Mouse (Mus musculus): ENCODE data around the gene H2-M10.6. TPM values are rescaled to one million over a fixed set of nuclear protein-coding genes. Genes with fewer than 3 reads are reported as not detected.

Gene H2-M10.6
- polyA plus RNA-seq, 1 experiment from 2014 or later = not detected

- Histone ChIP-seq H3K4me3 (ENCODE audit: low read depth, low read length) (no peak overlapping the region), H3K4me1 (ENCODE audit: control insufficient read depth, insufficient read depth, low read length) (no peaks in the 10 kb centered on the region), H3K27me3 (ENCODE audit: control insufficient read depth, insufficient read depth, low read length) (no peaks in the 10 kb centered on the region), H3K4me2 (ENCODE audit: low read depth) (no peak overlapping the region), H3K9me3 (ENCODE audit: control insufficient read depth, low read length) (no peaks in the 10 kb centered on the region), H3K36me3 (ENCODE audit: control insufficient read depth, insufficient read depth, low read length) (peaks cover 7% of the 10 kb centered on the region), H3K27ac (ENCODE audit: low read depth, low read length) (no peak overlapping the region), H3K9ac (ENCODE audit: low read length) (no peak overlapping the region)
- ATAC-seq (ENCODE audit: insufficient read depth, low FRiP score, low TSS enrichment) (no peak), DNase-seq (ENCODE audit: low spot score) (no peak)
- 91% methylated on average over 2 of the region's 2 CpGs for WGBS
Measured at GRCm38 (mm10) chr17:36849992-36850391, 38.0 kb downstream of the H2-M10.6 start.

GRCm38 (mm10) chr17:36851200-36851599 is 39.2 kb downstream of the H2-M10.6 start:
- Histone ChIP-seq H3K27me3 (ENCODE audit: control insufficient read depth, insufficient read depth, low read length) (no peaks in the 10 kb centered on the region), H3K4me1 (ENCODE audit: control insufficient read depth, insufficient read depth, low read length) (no peaks in the 10 kb centered on the region), H3K9me3 (ENCODE audit: control insufficient read depth, low read length) (no peaks in the 10 kb centered on the region), H3K4me2 (ENCODE audit: low read depth) (no peak overlapping the region), H3K4me3 (ENCODE audit: low read depth, low read length) (no peak overlapping the region), H3K9ac (ENCODE audit: low read length) (no peak overlapping the region), H3K27ac (ENCODE audit: low read depth, low read length) (no peak overlapping the region), H3K36me3 (ENCODE audit: control insufficient read depth, insufficient read depth, low read length) (peaks cover 8% of the 10 kb centered on the region)
- no peak for DNase-seq (ENCODE audit: low spot score)
- ATAC-seq (ENCODE audit: insufficient read depth, low FRiP score, low TSS enrichment) = no peak
- WGBS = 96% methylated on average over 5 of the region's 5 CpGs

DNA sequence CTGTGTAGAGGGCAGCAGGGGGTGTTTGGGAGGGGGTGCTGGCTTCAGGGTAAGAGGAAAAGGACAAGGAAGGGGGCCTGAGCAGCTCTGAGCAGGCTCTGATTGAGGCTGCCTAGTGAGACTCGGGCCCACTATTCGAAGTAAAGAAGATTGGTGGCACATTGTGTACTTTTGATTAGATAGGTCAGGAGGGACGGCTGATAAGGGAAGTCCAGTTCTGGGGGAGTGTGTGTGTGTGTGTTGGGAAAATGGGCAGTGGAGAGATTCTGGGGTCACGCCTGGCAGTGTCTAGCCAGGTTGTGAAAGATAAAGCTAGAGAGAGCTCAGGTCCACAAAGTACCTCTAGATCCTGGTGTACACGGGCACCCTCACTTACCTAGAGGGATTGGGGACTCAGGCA is 39.7 kb downstream of the H2-M10.6 start:
- peaks cover 9% of the 10 kb centered on the region for H3K36me3 ChIP-seq (ENCODE audit: control insufficient read depth, insufficient read depth, low read length)
- WGBS = 88% methylated on average over 5 of the region's 5 CpGs

GRCm38 (mm10) chr17:36855484-36855883 is 43.5 kb downstream of the H2-M10.6 start:
- ATAC-seq (ENCODE audit: insufficient read depth, low FRiP score, low TSS enrichment) = no peak
- DNase-seq (ENCODE audit: low spot score) = no peak
- WGBS = 94% methylated on average over 3 of the region's 3 CpGs
- no peaks in the 10 kb centered on the region for H3K9me3 ChIP-seq (ENCODE audit: control insufficient read depth, low read length)
- no peaks in the 10 kb centered on the region for H3K4me1 ChIP-seq (ENCODE audit: control insufficient read depth, insufficient read depth, low read length)
- H3K27me3 ChIP-seq (ENCODE audit: control insufficient read depth, insufficient read depth, low read length) = no peaks in the 10 kb centered on the region
- H3K4me2 ChIP-seq (ENCODE audit: low read depth) = no peak overlapping the region
- no peak overlapping the region for H3K27ac ChIP-seq (ENCODE audit: low read depth, low read length)
- peaks cover 13% of the 10 kb centered on the region for H3K36me3 ChIP-seq (ENCODE audit: control insufficient read depth, insufficient read depth, low read length)
- H3K9ac ChIP-seq (ENCODE audit: low read length) = no peak overlapping the region
- H3K4me3 ChIP-seq (ENCODE audit: low read depth, low read length) = no peak overlapping the region

More for the DNA sequence above, 39.7 kb downstream of the H2-M10.6 start:
- no peak overlapping the region for H3K4me2 ChIP-seq (ENCODE audit: low read depth)
- H3K27ac ChIP-seq (ENCODE audit: low read depth, low read length) = no peak overlapping the region
- H3K4me3 ChIP-seq (ENCODE audit: low read depth, low read length) = no peak overlapping the region
- ATAC-seq (ENCODE audit: insufficient read depth, low FRiP score, low TSS enrichment) (no peak), DNase-seq (ENCODE audit: low spot score) (no peak)
- no peaks in the 10 kb centered on the region for H3K27me3 ChIP-seq (ENCODE audit: control insufficient read depth, insufficient read depth, low read length)
- H3K9me3 ChIP-seq (ENCODE audit: control insufficient read depth, low read length) = no peaks in the 10 kb centered on the region
- H3K9ac ChIP-seq (ENCODE audit: low read length) = no peak overlapping the region
- H3K4me1 ChIP-seq (ENCODE audit: control insufficient read depth, insufficient read depth, low read length) = no peaks in the 10 kb centered on the region

GRCm38 (mm10) chr17:36856236-36856635 is 44.3 kb downstream of the H2-M10.6 start:
- no peaks in the 10 kb centered on the region for H3K9me3 ChIP-seq (ENCODE audit: control insufficient read depth, low read length)
- ATAC-seq (ENCODE audit: insufficient read depth, low FRiP score, low TSS enrichment) (no peak), DNase-seq (ENCODE audit: low spot score) (no peak)
- no peak overlapping the region for H3K9ac ChIP-seq (ENCODE audit: low read length)
- H3K4me2 ChIP-seq (ENCODE audit: low read depth) = no peak overlapping the region
- H3K4me3 ChIP-seq (ENCODE audit: low read depth, low read length) = no peak overlapping the region
- peaks cover 11% of the 10 kb centered on the region for H3K36me3 ChIP-seq (ENCODE audit: control insufficient read depth, insufficient read depth, low read length)
- H3K27ac ChIP-seq (ENCODE audit: low read depth, low read length) = no peak overlapping the region
- H3K27me3 ChIP-seq (ENCODE audit: control insufficient read depth, insufficient read depth, low read length) = no peaks in the 10 kb centered on the region
- H3K4me1 ChIP-seq (ENCODE audit: control insufficient read depth, insufficient read depth, low read length) = no peaks in the 10 kb centered on the region
- WGBS = 95% methylated on average over 4 of the region's 4 CpGs

DNA sequence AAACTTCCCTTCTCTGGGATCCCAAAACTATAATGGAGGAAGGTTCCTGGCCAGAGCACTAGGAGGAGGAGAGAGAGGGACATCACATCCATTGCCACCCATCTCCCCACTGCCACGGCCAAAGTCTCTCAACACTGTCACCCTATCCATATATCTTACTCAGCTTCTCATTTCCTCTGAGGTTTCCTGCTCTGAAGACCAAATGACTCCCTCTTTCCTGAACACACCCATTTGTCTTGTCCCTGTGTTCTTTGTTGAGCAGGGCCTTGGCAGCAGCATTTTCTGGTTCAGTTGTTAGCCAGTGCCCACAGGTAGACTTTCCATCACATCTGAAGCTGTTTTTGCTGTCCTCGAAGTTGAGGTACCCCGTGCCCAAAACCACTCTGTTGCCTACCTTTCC is 46.2 kb downstream of the H2-M10.6 start:
- Histone ChIP-seq H3K9me3 (ENCODE audit: control insufficient read depth, low read length) (no peaks in the 10 kb centered on the region), H3K4me1 (ENCODE audit: control insufficient read depth, insufficient read depth, low read length) (no peaks in the 10 kb centered on the region), H3K27me3 (ENCODE audit: control insufficient read depth, insufficient read depth, low read length) (no peaks in the 10 kb centered on the region), H3K36me3 (ENCODE audit: control insufficient read depth, insufficient read depth, low read length) (peaks cover 8% of the 10 kb centered on the region; the same call in 1 of the 2 replicates), H3K4me2 (ENCODE audit: low read depth) (no peak overlapping the region), H3K4me3 (ENCODE audit: low read depth, low read length) (no peak overlapping the region), H3K27ac (ENCODE audit: low read depth, low read length) (no peak overlapping the region), H3K9ac (ENCODE audit: low read length) (no peak overlapping the region)
- DNase-seq (ENCODE audit: low spot score) = no peak
- 90% methylated on average over 3 of the region's 3 CpGs for WGBS
- no peak for ATAC-seq (ENCODE audit: insufficient read depth, low FRiP score, low TSS enrichment)

DNA sequence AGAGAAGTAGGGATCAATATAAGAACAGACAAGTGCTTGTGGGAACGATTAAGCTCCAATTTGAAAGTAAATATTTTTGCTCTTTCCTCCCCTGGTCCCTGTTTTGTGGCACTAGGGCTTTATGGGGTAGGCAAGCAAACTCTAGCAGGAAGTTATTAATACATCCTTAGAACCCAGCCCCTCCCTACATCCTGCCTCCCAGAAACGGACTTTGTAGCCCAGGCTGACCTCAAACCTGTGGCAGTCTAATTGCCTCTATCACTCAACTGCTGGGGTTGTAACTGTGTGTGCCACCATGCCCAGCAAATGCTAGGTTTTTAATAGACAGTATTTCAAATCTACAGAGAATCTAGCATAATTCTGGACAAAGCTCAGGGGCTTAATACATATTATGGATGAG is 49.7 kb downstream of the H2-M10.6 start:
- no peak overlapping the region for H3K27ac ChIP-seq (ENCODE audit: low read depth, low read length)
- no peak for DNase-seq (ENCODE audit: low spot score)
- 71% methylated on average over 2 of the region's 2 CpGs for WGBS
- no peaks in the 10 kb centered on the region for H3K4me1 ChIP-seq (ENCODE audit: control insufficient read depth, insufficient read depth, low read length)
- H3K9ac ChIP-seq (ENCODE audit: low read length) = no peak overlapping the region
- ATAC-seq (ENCODE audit: insufficient read depth, low FRiP score, low TSS enrichment) = no peak
- H3K9me3 ChIP-seq (ENCODE audit: control insufficient read depth, low read length) = no peaks in the 10 kb centered on the region
- H3K36me3 ChIP-seq (ENCODE audit: control insufficient read depth, insufficient read depth, low read length) = peaks cover 4% of the 10 kb centered on the region; the same call in 1 of the 2 replicates
- no peak overlapping the region for H3K4me3 ChIP-seq (ENCODE audit: low read depth, low read length)
- H3K27me3 ChIP-seq (ENCODE audit: control insufficient read depth, insufficient read depth, low read length) = 0 out of 2 replicates have a peak, but pooled peaks cover 4% of the 10 kb centered on the region
- H3K4me2 ChIP-seq (ENCODE audit: low read depth) = no peak overlapping the region

Other genes starting within 250 kb of the H2-M10.6 start
- not detected in 2 replicates for gene H2-M9, start 169.5 kb upstream of the H2-M10.6 start, polyA plus RNA-seq (2014; fragmentation: Nextera tagmentation; extraction: Ambion mirVana)
- gene H2-M1, start 140.0 kb upstream of the H2-M10.6 start, polyA plus RNA-seq (2014; fragmentation: Nextera tagmentation; extraction: Ambion mirVana) = not detected in 2 replicates
- gene H2-M10.5, start 39.3 kb upstream of the H2-M10.6 start, polyA plus RNA-seq (2014; fragmentation: Nextera tagmentation; extraction: Ambion mirVana) = not detected in 2 replicates
- 33.7 and 37.5 TPM in 2 replicates for gene Trim26, start 25.0 kb downstream of the H2-M10.6 start, polyA plus RNA-seq (2014; fragmentation: Nextera tagmentation; extraction: Ambion mirVana)
- gene Trim15, start 55.0 kb downstream of the H2-M10.6 start, polyA plus RNA-seq (2014; fragmentation: Nextera tagmentation; extraction: Ambion mirVana) = 0.42 and 0.66 TPM in 2 replicates
- gene Trim10, start 57.4 kb downstream of the H2-M10.6 start, polyA plus RNA-seq (2014; fragmentation: Nextera tagmentation; extraction: Ambion mirVana) = 5.7 and 7.5 TPM in 2 replicates
- not detected in 2 replicates for gene Trim40, start 78.0 kb downstream of the H2-M10.6 start, polyA plus RNA-seq (2014; fragmentation: Nextera tagmentation; extraction: Ambion mirVana)
- not detected in 2 replicates for gene Trim31, start 85.9 kb downstream of the H2-M10.6 start, polyA plus RNA-seq (2014; fragmentation: Nextera tagmentation; extraction: Ambion mirVana)
- 0.93 and 1.1 TPM in 2 replicates for gene Rnf39, start 130.7 kb downstream of the H2-M10.6 start, polyA plus RNA-seq (2014; fragmentation: Nextera tagmentation; extraction: Ambion mirVana)
- 151 and 162 TPM in 2 replicates for gene Ppp1r11, start 139.6 kb downstream of the H2-M10.6 start, polyA plus RNA-seq (2014; fragmentation: Nextera tagmentation; extraction: Ambion mirVana)
- 84.7 and 90.2 TPM in 2 replicates for gene Znrd1, start 146.4 kb downstream of the H2-M10.6 start, polyA plus RNA-seq (2014; fragmentation: Nextera tagmentation; extraction: Ambion mirVana)
- gene Znrd1as, start 146.4 kb downstream of the H2-M10.6 start, polyA plus RNA-seq (2014; fragmentation: Nextera tagmentation; extraction: Ambion mirVana) = 7.8 and 8.1 TPM in 2 replicates
- not detected in 2 replicates for gene 2410137M14Rik, start 169.1 kb downstream of the H2-M10.6 start, polyA plus RNA-seq (2014; fragmentation: Nextera tagmentation; extraction: Ambion mirVana)
- gene H2-M5, start 177.4 kb downstream of the H2-M10.6 start, polyA plus RNA-seq (2014; fragmentation: Nextera tagmentation; extraction: Ambion mirVana) = 0.59 and 1.1 TPM in 2 replicates
- 128 and 135 TPM in 2 replicates for gene Zfp57, start 189.0 kb downstream of the H2-M10.6 start, polyA plus RNA-seq (2014; fragmentation: Nextera tagmentation; extraction: Ambion mirVana)
- 0.23 and 0.40 TPM in 2 replicates for gene Mog, start 211.2 kb downstream of the H2-M10.6 start, polyA plus RNA-seq (2014; fragmentation: Nextera tagmentation; extraction: Ambion mirVana)
- 21.3 and 22.7 TPM in 2 replicates for gene Gabbr1, start 233.8 kb downstream of the H2-M10.6 start, polyA plus RNA-seq (2014; fragmentation: Nextera tagmentation; extraction: Ambion mirVana)

Data from neural tube, embryonic 11.5 days (tissue).